Mouse (Mus musculus) megakaryocyte, embryonic 14.5 days (primary cell): ENCODE data around the gene Fabp3.

Source experiments
- FLI1 ChIP-seq: IDR thresholded peaks from 2 replicates; pipeline ENCODE4 v1.6.1; 2012; ENCODE audit warnings: low read length, inconsistent platforms, mixed read lengths
- GATA1 ChIP-seq: IDR thresholded peaks from 3 replicates; pipeline ENCODE4 v1.6.1; 2012; ENCODE audit warnings: mixed read lengths, low read length, inconsistent platforms, borderline replicate concordance

DNA sequence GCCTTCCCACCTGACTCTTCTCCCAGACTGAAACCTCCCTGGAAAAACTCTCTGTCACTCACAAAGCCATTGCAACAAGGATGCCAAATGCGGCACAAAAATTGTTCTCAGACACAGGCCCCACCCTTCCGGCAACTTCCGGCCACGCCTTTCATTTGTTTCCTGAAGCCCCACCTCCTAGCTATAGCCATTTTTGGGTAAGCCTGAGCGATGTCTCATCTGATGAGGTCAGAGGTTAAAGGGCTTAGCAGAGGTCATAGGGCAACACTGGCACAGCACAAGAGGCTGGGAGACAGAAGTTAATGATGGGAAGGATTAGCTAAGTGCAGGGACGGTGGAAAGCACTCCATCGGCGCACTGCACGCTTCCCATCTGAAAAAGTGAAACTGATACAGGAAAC lies 41.8 kb upstream of the Fabp3 start:
- TF ChIP-seq GATA1 (no peak), FLI1 (no peak)
